Mouse (Mus musculus) lung, postnatal 14 days (tissue): ENCODE measurements around the gene Lingo1.

Source experiments
- DNase-seq: peaks from one replicate; pipeline ENCODE4 v3.0.0; 2021

Lingo1 gene

GRCm38 (mm10) chr9:56722089-56722825, 74.0 kb downstream of the Lingo1 start:
- DNase-seq = no peak

GRCm38 (mm10) chr9:56718984-56719383, 77.3 kb downstream of the Lingo1 start:
- no peak for DNase-seq

GRCm38 (mm10) chr9:56716565-56716964, 79.7 kb downstream of the Lingo1 start:
- DNase-seq = peak; percentile 5

GRCm38 (mm10) chr9:56716066-56716465, 80.2 kb downstream of the Lingo1 start:
- DNase-seq = no peak

- peak; percentile 52 for DNase-seq
Observed at GRCm38 (mm10) chr9:56714391-56714790, 81.9 kb downstream of the Lingo1 start.

- DNase-seq = no peak
Observed at GRCm38 (mm10) chr9:56712667-56713369, 83.5 kb downstream of the Lingo1 start.

- DNase-seq = no peak
Observed at GRCm38 (mm10) chr9:56710958-56711357, 85.3 kb downstream of the Lingo1 start.

GRCm38 (mm10) chr9:56706482-56707085, 89.7 kb downstream of the Lingo1 start:
- no peak for DNase-seq

- DNase-seq = no peak
Observed at GRCm38 (mm10) chr9:56701394-56701793, 94.9 kb downstream of the Lingo1 start.

- no peak for DNase-seq
Observed at GRCm38 (mm10) chr9:56700866-56701265, 95.4 kb downstream of the Lingo1 start.

- no peak for DNase-seq
Observed at GRCm38 (mm10) chr9:56698715-56699370, 97.4 kb downstream of the Lingo1 start.

- no peak for DNase-seq
Observed at GRCm38 (mm10) chr9:56694079-56694478, 102.2 kb downstream of the Lingo1 start.

GRCm38 (mm10) chr9:56691226-56691625, 105.0 kb downstream of the Lingo1 start:
- no peak for DNase-seq

GRCm38 (mm10) chr9:56690679-56691078, 105.6 kb downstream of the Lingo1 start:
- DNase-seq = no peak

- DNase-seq = no peak
Observed at GRCm38 (mm10) chr9:56687490-56687889, 108.8 kb downstream of the Lingo1 start.

GRCm38 (mm10) chr9:56687145-56687477, 109.2 kb downstream of the Lingo1 start:
- no peak for DNase-seq

- peak; percentile 11 for DNase-seq
Observed at GRCm38 (mm10) chr9:56686339-56687144, 109.7 kb downstream of the Lingo1 start.

GRCm38 (mm10) chr9:56682826-56683225, 113.4 kb downstream of the Lingo1 start:
- no peak for DNase-seq

- no peak for DNase-seq
Observed at GRCm38 (mm10) chr9:56681950-56682349, 114.3 kb downstream of the Lingo1 start.

GRCm38 (mm10) chr9:56678929-56679681, 117.2 kb downstream of the Lingo1 start:
- DNase-seq = no peak

GRCm38 (mm10) chr9:56675696-56676095, 120.6 kb downstream of the Lingo1 start:
- DNase-seq = no peak
